Mouse (Mus musculus) limb, embryonic 14.5 days (tissue): ENCODE measurements around the gene Pdgfb. TPM values are rescaled to one million over a fixed set of nuclear protein-coding genes. Genes with fewer than 3 reads are reported as not detected.

Experiments
- ATAC-seq: fragments of 200-750 bp; cut with Nextera tagmentation; 2 replicates; pipeline ENCODE4 v1.8.0; 2017; ENCODE audit warnings: low read depth, moderate number of reproducible peaks, moderate TSS enrichment; ENCODE audit not compliant: low FRiP score
- DNase-seq: peaks from one replicate; pipeline ENCODE4 v3.0.0-alpha.2; 2015; ENCODE audit warnings: low spot score
- H3K27ac ChIP-seq: fragments of 300-500 bp; sonication (generic); replicated peaks from 2 replicates; pipeline ENCODE4 v1.5.1; 2014; ENCODE audit warnings: low read depth, mild to moderate bottlenecking, low read length, moderate library complexity, mixed read lengths
- H3K27me3 ChIP-seq: fragments of 300-500 bp; sonication (generic); 2 replicates; pipeline ENCODE4 v1.6.1; 2014; ENCODE audit warnings: low read length, mixed read lengths; ENCODE audit not compliant: control insufficient read depth, insufficient read depth
- H3K36me3 ChIP-seq: fragments of 300-500 bp; sonication (generic); 2 replicates; pipeline ENCODE4 v1.6.1; 2014; ENCODE audit warnings: mild to moderate bottlenecking, low read length, moderate library complexity, mixed read lengths; ENCODE audit not compliant: control insufficient read depth, insufficient read depth
- H3K4me1 ChIP-seq: fragments of 300-500 bp; sonication (generic); 2 replicates; pipeline ENCODE4 v1.6.1; 2014; ENCODE audit warnings: antibody characterized with exemption, low read length, mixed read lengths; ENCODE audit not compliant: control insufficient read depth, insufficient read depth
- H3K4me2 ChIP-seq: fragments of 300-500 bp; sonication (generic); replicated peaks from 2 replicates; pipeline ENCODE4 v1.6.1; 2014; ENCODE audit warnings: low read depth, mild to moderate bottlenecking, low read length, moderate library complexity; ENCODE audit not compliant: severe bottlenecking
- H3K4me3 ChIP-seq: fragments of 300-500 bp; sonication (generic); replicated peaks from 2 replicates; pipeline ENCODE4 v1.5.1; 2014; ENCODE audit warnings: low read length
- H3K9ac ChIP-seq: fragments of 300-500 bp; sonication (generic); 2 replicates; pipeline ENCODE4 v1.6.1; 2014; ENCODE audit warnings: mild to moderate bottlenecking, low read depth, low read length, moderate library complexity; ENCODE audit not compliant: severe bottlenecking
- H3K9me3 ChIP-seq: fragments of 300-500 bp; sonication (generic); 2 replicates; pipeline ENCODE4 v1.6.1; 2016; ENCODE audit warnings: low read length; ENCODE audit not compliant: control insufficient read depth
- POLR2A ChIP-seq: fragments of 200-500 bp; IDR thresholded peaks from 2 replicates; pipeline ENCODE4 v1.8.0; 2012; ENCODE audit warnings: inconsistent platforms, mild to moderate bottlenecking, moderate library complexity, borderline replicate concordance; ENCODE audit not compliant: insufficient read depth, insufficient read length; ENCODE audit errors: extremely low read depth
- WGBS: fragments of 180-500 bp; shearing (Covaris S2); extraction: QIAGEN DNeasy Blood & Tissue Kit; methylation state at CpG from one replicate; pipeline ENCODE4 v1.1.7; 2014; 5-methylcytosine and 5-hydroxymethylcytosine counted together
- polyA plus RNA-seq, 2 experiments: library from polyadenylated mRNA; depleted of rRNA in 1 of 2; stranded (reverse) in 1 of 2; unstranded in 1 of 2; fragments of >200 nt; fragmentation: Nextera tagmentation in 1 of 2; extraction: Ambion mirVana in 1 of 2; gene quantifications; 2 replicates each; pipeline versions ENCODE4 v1.2.1 to v1.2.3; 2012 to 2014

The Pdgfb gene
- polyA plus RNA-seq, 2 experiments = 4.2 to 15.4 TPM

- H3K27ac ChIP-seq = no peak overlapping the region
- ATAC-seq = no peak
- H3K9me3 ChIP-seq = no peaks in the 10 kb centered on the region
- no peak overlapping the region for H3K4me2 ChIP-seq
- no peak overlapping the region for H3K4me3 ChIP-seq
- no peaks in the 10 kb centered on the region for H3K4me1 ChIP-seq
- TF ChIP-seq POLR2A = no peak
- no peaks in the 10 kb centered on the region for H3K27me3 ChIP-seq
- H3K9ac ChIP-seq = no peak overlapping the region
- no peaks in the 10 kb centered on the region for H3K36me3 ChIP-seq
- no peak for DNase-seq
- 90% methylated on average over 9 of the region's 10 CpGs for WGBS
Observed at GRCm38 (mm10) chr15:80044249-80044648, 29.5 kb upstream of the Pdgfb start.

GRCm38 (mm10) chr15:80042152-80042551 is 27.4 kb upstream of the Pdgfb start:
- no peak overlapping the region for H3K9ac ChIP-seq
- no peaks in the 10 kb centered on the region for H3K27me3 ChIP-seq
- ATAC-seq (no peak), DNase-seq (no peak)
- no peak overlapping the region for H3K4me2 ChIP-seq
- no peak overlapping the region for H3K4me3 ChIP-seq
- WGBS = 72% methylated on average over 4 of the region's 4 CpGs
- H3K4me1 ChIP-seq = no peaks in the 10 kb centered on the region
- H3K9me3 ChIP-seq = no peaks in the 10 kb centered on the region
- no peaks in the 10 kb centered on the region for H3K36me3 ChIP-seq
- no peak for TF ChIP-seq POLR2A
- no peak overlapping the region for H3K27ac ChIP-seq

GRCm38 (mm10) chr15:80038110-80038391 is 23.3 kb upstream of the Pdgfb start:
- H3K27me3 ChIP-seq = no peaks in the 10 kb centered on the region
- H3K4me2 ChIP-seq = no peak overlapping the region
- H3K9ac ChIP-seq = no peak overlapping the region
- ATAC-seq (no peak), DNase-seq (no peak)
- H3K4me1 ChIP-seq = no peaks in the 10 kb centered on the region
- 90% methylated on average over 2 of the region's 2 CpGs for WGBS
- H3K9me3 ChIP-seq = no peaks in the 10 kb centered on the region
- H3K36me3 ChIP-seq = no peaks in the 10 kb centered on the region
- no peak overlapping the region for H3K4me3 ChIP-seq
- no peak overlapping the region for H3K27ac ChIP-seq
- no peak for TF ChIP-seq POLR2A

- Histone ChIP-seq H3K9me3 (no peaks in the 10 kb centered on the region), H3K4me2 (no peak overlapping the region), H3K27me3 (no peaks in the 10 kb centered on the region), H3K4me1 (no peaks in the 10 kb centered on the region), H3K36me3 (no peaks in the 10 kb centered on the region), H3K4me3 (no peak overlapping the region), H3K27ac (no peak overlapping the region), H3K9ac (no peak overlapping the region)
- TF ChIP-seq POLR2A = no peak
- WGBS = 79% methylated on average over 11 of the region's 11 CpGs
- ATAC-seq (no peak), DNase-seq (no peak)
Observed at GRCm38 (mm10) chr15:80037255-80038109, 22.7 kb upstream of the Pdgfb start.

- Histone ChIP-seq H3K4me3 (no peak overlapping the region), H3K9me3 (no peaks in the 10 kb centered on the region), H3K27ac (no peak overlapping the region), H3K4me1 (no peaks in the 10 kb centered on the region), H3K4me2 (no peak overlapping the region), H3K27me3 (no peaks in the 10 kb centered on the region), H3K36me3 (no peaks in the 10 kb centered on the region), H3K9ac (no peak overlapping the region)
- TF ChIP-seq POLR2A = no peak
- no peak for DNase-seq
- WGBS = 81% methylated on average over 6 of the region's 6 CpGs
- ATAC-seq = no peak
Observed at GRCm38 (mm10) chr15:80035341-80035885, 20.6 kb upstream of the Pdgfb start.
